Mouse (Mus musculus): ENCODE data around the gene Klf7. TPM values are rescaled to one million over a fixed set of nuclear protein-coding genes. Genes with fewer than 3 reads are reported as not detected.

The Klf7 gene
- polyA plus RNA-seq, 1 experiment from 2014 or later: 17.9 TPM

GRCm38 (mm10) chr1:64080263-64080662 is 41.8 kb downstream of the Klf7 start:
- WGBS: 86% methylated on average over 2 of the region's 2 CpGs
- H3K4me1 ChIP-seq (replicated peaks; ENCODE audit: insufficient read depth, low read length): 0 out of 2 replicates have a peak, but pooled peaks cover 2% of the 10 kb centered on the region

GRCm38 (mm10) chr1:64078747-64079211 is 43.3 kb downstream of the Klf7 start:
- H3K27ac ChIP-seq: no peak overlapping the region
- no peak overlapping the region for H3K9ac ChIP-seq (ENCODE audit: low read depth, low read length)
- H3K4me1 ChIP-seq (replicated peaks; ENCODE audit: insufficient read depth, low read length): 0 out of 2 replicates have a peak, but pooled peaks cover 2% of the 10 kb centered on the region
- H3K4me2 ChIP-seq (ENCODE audit: low read length): no peak overlapping the region
- H3K4me3 ChIP-seq (replicated peaks; ENCODE audit: low read depth, low read length): no peak overlapping the region
- H3K36me3 ChIP-seq (ENCODE audit: insufficient read depth, low read length): 0 out of 2 replicates have a peak, but pooled peaks cover 7% of the 10 kb centered on the region
- H3K27me3 ChIP-seq (ENCODE audit: insufficient read depth, low read length): no peaks in the 10 kb centered on the region
- no peaks in the 10 kb centered on the region for H3K9me3 ChIP-seq (replicated peaks; ENCODE audit: low read length)
- TF ChIP-seq CTCF (IDR thresholded peaks at IDR 0.05; ENCODE audit: low read depth): no peak
- ATAC-seq (replicated peaks; ENCODE audit: low FRiP score, low read depth) (no peak), DNase-seq (ENCODE audit: low spot score) (no peak)
- WGBS: 72% methylated on average over 20 of the region's 20 CpGs

More at GRCm38 (mm10) chr1:64080263-64080662, 41.8 kb downstream of the Klf7 start:
- H3K4me3 ChIP-seq (replicated peaks; ENCODE audit: low read depth, low read length): no peak overlapping the region
- H3K4me2 ChIP-seq (ENCODE audit: low read length): no peak overlapping the region
- H3K9ac ChIP-seq (ENCODE audit: low read depth, low read length): no peak overlapping the region
- TF ChIP-seq CTCF (IDR thresholded peaks at IDR 0.05; ENCODE audit: low read depth): no peak
- no peak overlapping the region for H3K27ac ChIP-seq
- no peaks in the 10 kb centered on the region for H3K27me3 ChIP-seq (ENCODE audit: insufficient read depth, low read length)
- no peak for ATAC-seq (replicated peaks; ENCODE audit: low FRiP score, low read depth)
- H3K36me3 ChIP-seq (ENCODE audit: insufficient read depth, low read length): 0 out of 2 replicates have a peak, but pooled peaks cover 7% of the 10 kb centered on the region
- no peaks in the 10 kb centered on the region for H3K9me3 ChIP-seq (replicated peaks; ENCODE audit: low read length)
- DNase-seq (ENCODE audit: low spot score): no peak

- no peak overlapping the region for H3K9ac ChIP-seq (ENCODE audit: low read depth, low read length)
- no peak overlapping the region for H3K27ac ChIP-seq
- 0 out of 2 replicates have a peak, but pooled peaks cover 2% of the 10 kb centered on the region for H3K4me1 ChIP-seq (replicated peaks; ENCODE audit: insufficient read depth, low read length)
- TF ChIP-seq CTCF (IDR thresholded peaks at IDR 0.05; ENCODE audit: low read depth): no peak
- no peaks in the 10 kb centered on the region for H3K9me3 ChIP-seq (replicated peaks; ENCODE audit: low read length)
- no peak overlapping the region for H3K4me2 ChIP-seq (ENCODE audit: low read length)
- no peak overlapping the region for H3K4me3 ChIP-seq (replicated peaks; ENCODE audit: low read depth, low read length)
- 0 out of 2 replicates have a peak, but pooled peaks cover 7% of the 10 kb centered on the region for H3K36me3 ChIP-seq (ENCODE audit: insufficient read depth, low read length)
- no peaks in the 10 kb centered on the region for H3K27me3 ChIP-seq (ENCODE audit: insufficient read depth, low read length)
- WGBS: 79% methylated on average over 9 of the region's 9 CpGs
- no peak for ATAC-seq (replicated peaks; ENCODE audit: low FRiP score, low read depth)
- DNase-seq (ENCODE audit: low spot score): no peak
These were observed 43.9 kb downstream of the Klf7 start for GRCm38 (mm10) chr1:64078011-64078746.

GRCm38 (mm10) chr1:64074051-64074450 is 48.0 kb downstream of the Klf7 start:
- DNase-seq (ENCODE audit: low spot score): no peak
- WGBS: 80% methylated on average over 5 of the region's 5 CpGs
- Histone ChIP-seq H3K27ac (no peak overlapping the region), H3K27me3 (ENCODE audit: insufficient read depth, low read length) (no peaks in the 10 kb centered on the region), H3K36me3 (ENCODE audit: insufficient read depth, low read length) (0 out of 2 replicates have a peak, but pooled peaks cover 7% of the 10 kb centered on the region), H3K9ac (ENCODE audit: low read depth, low read length) (no peak overlapping the region), H3K4me2 (ENCODE audit: low read length) (no peak overlapping the region), H3K9me3 (replicated peaks; ENCODE audit: low read length) (no peaks in the 10 kb centered on the region), H3K4me1 (replicated peaks; ENCODE audit: insufficient read depth, low read length) (0 out of 2 replicates have a peak, but pooled peaks cover under 1% of the 10 kb centered on the region), H3K4me3 (replicated peaks; ENCODE audit: low read depth, low read length) (no peak overlapping the region)
- ATAC-seq (replicated peaks; ENCODE audit: low FRiP score, low read depth): no peak
- no peak for TF ChIP-seq CTCF (IDR thresholded peaks at IDR 0.05; ENCODE audit: low read depth)

- Histone ChIP-seq H3K4me3 (replicated peaks; ENCODE audit: low read depth, low read length) (no peak overlapping the region), H3K9ac (ENCODE audit: low read depth, low read length) (no peak overlapping the region), H3K4me1 (replicated peaks; ENCODE audit: insufficient read depth, low read length) (no peaks in the 10 kb centered on the region), H3K4me2 (ENCODE audit: low read length) (no peak overlapping the region), H3K36me3 (ENCODE audit: insufficient read depth, low read length) (no peaks in the 10 kb centered on the region), H3K27ac (no peak overlapping the region), H3K27me3 (ENCODE audit: insufficient read depth, low read length) (no peaks in the 10 kb centered on the region), H3K9me3 (replicated peaks; ENCODE audit: low read length) (no peaks in the 10 kb centered on the region)
- no peak for TF ChIP-seq CTCF (IDR thresholded peaks at IDR 0.05; ENCODE audit: low read depth)
- DNase-seq (ENCODE audit: low spot score): no peak
- 89% methylated on average over 2 of the region's 2 CpGs for WGBS
- no peak for ATAC-seq (replicated peaks; ENCODE audit: low FRiP score, low read depth)
These were observed 51.1 kb downstream of the Klf7 start for GRCm38 (mm10) chr1:64070947-64071346.

GRCm38 (mm10) chr1:64066320-64067254 is 55.5 kb downstream of the Klf7 start:
- WGBS: 70% methylated on average over 10 of the region's 10 CpGs
- no peaks in the 10 kb centered on the region for H3K4me1 ChIP-seq (replicated peaks; ENCODE audit: insufficient read depth, low read length)
- H3K27ac ChIP-seq: no peak overlapping the region
- H3K36me3 ChIP-seq (ENCODE audit: insufficient read depth, low read length): no peaks in the 10 kb centered on the region
- no peaks in the 10 kb centered on the region for H3K9me3 ChIP-seq (replicated peaks; ENCODE audit: low read length)
- ATAC-seq (replicated peaks; ENCODE audit: low FRiP score, low read depth): no peak
- no peak for DNase-seq (ENCODE audit: low spot score)
- no peak for TF ChIP-seq CTCF (IDR thresholded peaks at IDR 0.05; ENCODE audit: low read depth)
- no peak overlapping the region for H3K4me3 ChIP-seq (replicated peaks; ENCODE audit: low read depth, low read length)
- H3K9ac ChIP-seq (ENCODE audit: low read depth, low read length): no peak overlapping the region
- no peak overlapping the region for H3K4me2 ChIP-seq (ENCODE audit: low read length)
- no peaks in the 10 kb centered on the region for H3K27me3 ChIP-seq (ENCODE audit: insufficient read depth, low read length)

Measured in kidney, postnatal 0 days (tissue).